Mouse (Mus musculus): ENCODE results near the gene Zfp69. TPM values are rescaled to one million over a fixed set of nuclear protein-coding genes. Genes with fewer than 3 reads are reported as not detected.

The Zfp69 gene
- polyA plus RNA-seq, 1 experiment, result 0.79 TPM

DNA sequence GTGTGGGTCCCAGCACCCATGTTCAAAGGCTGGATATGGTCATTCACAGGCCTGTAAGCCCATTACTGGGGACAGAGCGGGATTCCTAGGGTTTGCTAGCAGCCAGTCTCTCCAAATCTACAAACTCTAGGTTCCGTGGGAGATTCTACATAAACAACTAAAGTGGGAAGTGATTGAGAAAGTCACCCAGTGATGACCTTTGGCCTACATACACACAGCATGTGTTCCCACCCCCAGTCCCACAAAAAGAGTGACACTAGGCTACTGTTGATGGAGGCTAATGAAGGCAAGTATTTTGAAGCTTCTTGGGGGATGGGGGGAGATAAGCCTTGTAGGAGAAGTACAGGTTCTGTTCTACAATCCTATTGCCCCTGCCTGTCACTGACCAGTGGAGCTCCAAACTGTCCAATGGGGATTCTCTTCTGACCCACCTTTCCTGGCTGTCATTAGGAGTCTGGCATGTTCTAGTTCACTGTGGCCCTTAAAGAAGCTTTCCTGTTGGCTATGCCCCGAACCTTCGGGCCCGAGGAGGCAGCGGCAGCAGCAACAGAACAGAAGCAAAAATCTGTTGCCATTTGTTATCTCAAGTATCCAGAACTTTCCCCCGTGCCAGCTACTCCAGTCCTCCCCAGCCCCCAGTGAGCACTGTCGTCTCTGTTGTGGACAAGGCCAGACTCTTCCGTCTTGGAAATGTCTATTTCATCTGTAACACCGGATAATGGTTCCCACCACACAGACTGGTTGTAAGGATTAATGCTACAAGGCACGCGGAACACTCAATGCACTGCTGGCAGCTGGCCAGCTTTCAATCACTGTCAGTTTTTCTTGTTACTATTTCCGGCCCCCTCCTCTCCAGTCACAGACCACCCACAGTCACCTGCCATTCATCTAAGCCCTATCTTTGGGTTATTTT, 66.0 kb downstream of the Zfp69 start:
- H3K4me1 ChIP-seq (ENCODE audit: control insufficient read depth, insufficient read depth, insufficient read length, low read length), result peaks cover 5% of the 10 kb centered on the region; the same call in 1 of the 2 replicates
- no peak overlapping the region for H3K4me3 ChIP-seq (ENCODE audit: insufficient read depth, low read depth, low read length)
- no peak overlapping the region for H3K27ac ChIP-seq (replicated peaks; ENCODE audit: low read depth, low read length)

DNA sequence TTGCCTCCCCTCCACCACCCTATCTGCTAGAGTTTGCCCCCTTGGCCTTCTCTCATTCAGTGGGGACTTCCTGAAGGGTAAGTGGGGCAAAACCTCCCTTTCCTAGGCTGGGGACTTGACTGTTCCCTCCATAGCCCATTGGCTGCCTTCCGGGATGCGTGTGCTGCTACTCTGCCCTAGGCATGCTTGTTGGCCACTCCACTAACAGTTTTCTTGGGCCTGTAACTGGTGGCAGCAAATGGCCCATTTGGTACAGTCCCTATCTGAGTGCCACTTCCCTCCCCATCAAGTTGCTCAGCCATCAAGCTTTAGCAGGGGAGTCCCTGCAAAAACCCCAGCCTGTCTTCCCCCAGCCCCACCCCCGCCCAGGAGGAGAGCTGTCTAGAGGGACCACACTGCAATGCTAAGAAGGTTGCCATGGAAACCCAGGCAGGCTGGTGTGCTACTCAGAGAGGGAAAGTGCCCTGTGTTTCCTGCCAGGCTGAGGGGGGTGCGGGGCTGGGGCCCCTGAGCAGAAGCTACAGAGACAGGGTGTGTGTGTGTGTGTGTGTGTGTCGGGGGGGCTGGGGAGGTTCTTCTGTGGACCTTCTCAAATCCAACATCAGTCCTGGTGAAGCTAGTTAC, 69.4 kb downstream of the Zfp69 start:
- Histone ChIP-seq H3K4me3 (ENCODE audit: insufficient read depth, low read depth, low read length) (no peak overlapping the region), H3K4me1 (ENCODE audit: control insufficient read depth, insufficient read depth, insufficient read length, low read length) (peaks cover 5% of the 10 kb centered on the region; the same call in 1 of the 2 replicates), H3K27ac (replicated peaks; ENCODE audit: low read depth, low read length) (no peak overlapping the region)

DNA sequence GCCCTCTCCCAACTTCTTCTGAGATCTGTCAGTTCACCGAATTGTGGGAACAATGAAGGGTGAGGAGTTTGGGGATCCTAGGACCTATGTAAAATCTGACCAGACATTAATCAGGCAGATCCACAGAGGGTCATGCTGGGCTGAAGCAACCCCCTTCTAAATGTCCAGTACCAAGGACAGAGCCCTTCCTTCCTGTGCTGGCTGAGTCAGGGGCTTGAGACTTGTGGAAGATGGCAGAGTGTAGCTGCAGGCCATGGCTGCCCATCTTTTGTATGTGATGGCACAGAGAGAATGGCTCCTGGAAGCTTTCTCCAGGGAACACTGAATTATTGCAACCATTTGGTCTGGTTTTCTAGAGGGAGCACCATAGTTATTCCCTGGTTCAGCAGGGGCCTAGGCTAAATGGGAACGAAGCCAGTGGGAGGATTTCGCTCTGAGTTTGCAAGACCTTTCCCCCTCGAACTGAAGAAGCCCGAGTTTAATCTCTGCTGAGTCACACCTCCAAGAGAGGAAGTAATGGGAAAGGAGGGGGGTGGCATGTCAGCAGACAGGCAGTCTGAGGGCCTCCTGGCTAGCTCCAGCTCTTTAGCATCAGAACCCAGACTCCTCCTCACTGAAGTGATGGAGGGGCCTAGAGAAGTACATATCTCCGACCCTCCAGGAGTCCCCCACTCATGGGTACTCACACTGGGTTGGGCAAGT, 70.6 kb downstream of the Zfp69 start:
- Histone ChIP-seq H3K4me1 (ENCODE audit: control insufficient read depth, insufficient read depth, insufficient read length, low read length) (peaks cover 5% of the 10 kb centered on the region; the same call in 1 of the 2 replicates), H3K27ac (replicated peaks; ENCODE audit: low read depth, low read length) (no peak overlapping the region), H3K4me3 (ENCODE audit: insufficient read depth, low read depth, low read length) (no peak overlapping the region)

Other genes with a start within 250 kb of the Zfp69 start
- gene Kcnq4, start 203.1 kb downstream of the Zfp69 start, polyA plus RNA-seq (2012; ENCODE audit: insufficient read depth, insufficient read length, missing spikeins), result 0.59 and 0.88 TPM in 2 replicates
- 37.2 and 49.9 TPM in 2 replicates for gene Nfyc, start 120.1 kb downstream of the Zfp69 start, polyA plus RNA-seq (2012; ENCODE audit: insufficient read depth, insufficient read length, missing spikeins)
- gene Rims3, start 96.9 kb downstream of the Zfp69 start, polyA plus RNA-seq (2012; ENCODE audit: insufficient read depth, insufficient read length, missing spikeins), result not detected in 2 replicates
- 1.9 and 4.1 TPM in 2 replicates for gene Exo5, start 26.7 kb downstream of the Zfp69 start, polyA plus RNA-seq (2012; ENCODE audit: insufficient read depth, insufficient read length, missing spikeins)
- gene Smap2, start 65.5 kb upstream of the Zfp69 start, polyA plus RNA-seq (2012; ENCODE audit: insufficient read depth, insufficient read length, missing spikeins), result 9.5 and 12.0 TPM in 2 replicates
- not detected in 2 replicates for gene Col9a2, start 87.7 kb upstream of the Zfp69 start, polyA plus RNA-seq (2012; ENCODE audit: insufficient read depth, insufficient read length, missing spikeins)
- 14.9 and 18.0 TPM in 2 replicates for gene Zmpste24, start 146.5 kb upstream of the Zfp69 start, polyA plus RNA-seq (2012; ENCODE audit: insufficient read depth, insufficient read length, missing spikeins)
- not detected in 2 replicates for gene Tmco2, start 157.5 kb upstream of the Zfp69 start, polyA plus RNA-seq (2012; ENCODE audit: insufficient read depth, insufficient read length, missing spikeins)